Mouse (Mus musculus) liver, embryonic 11.5 days (tissue): ENCODE measurements around the gene Kif26a. TPM values are rescaled to one million over a fixed set of nuclear protein-coding genes. Genes with fewer than 3 reads are reported as not detected.

ENCODE experiments used
- ATAC-seq: fragments of 200-750 bp; cut with Nextera tagmentation; replicated peaks from 2 replicates; pipeline ENCODE4 v1.8.0; 2017; ENCODE audit warnings: moderate number of reproducible peaks, mild to moderate bottlenecking, moderate TSS enrichment, moderate library complexity; ENCODE audit not compliant: low FRiP score
- DNase-seq: peaks from one replicate; pipeline ENCODE4 v3.0.0-alpha.2; 2017; ENCODE audit warnings: low spot score
- H3K27ac ChIP-seq: fragments of 300-500 bp; sonication (generic); 2 replicates; pipeline ENCODE4 v1.5.1; 2014; ENCODE audit warnings: mild to moderate bottlenecking, low read depth, low read length, control low read depth
- H3K27me3 ChIP-seq: fragments of 300-500 bp; sonication (generic); replicated peaks from 2 replicates; pipeline ENCODE4 v1.6.1; 2014; ENCODE audit warnings: low read length, mixed read lengths; ENCODE audit not compliant: control insufficient read depth, insufficient read depth
- H3K36me3 ChIP-seq: fragments of 300-500 bp; sonication (generic); 2 replicates; pipeline ENCODE4 v1.6.1; 2014; ENCODE audit warnings: mild to moderate bottlenecking, low read length, moderate library complexity, mixed read lengths; ENCODE audit not compliant: control insufficient read depth, insufficient read depth
- H3K4me1 ChIP-seq: fragments of 300-500 bp; sonication (generic); replicated peaks from 2 replicates; pipeline ENCODE4 v1.6.1; 2014; ENCODE audit warnings: low read length, mixed read lengths; ENCODE audit not compliant: control insufficient read depth, insufficient read depth
- H3K4me2 ChIP-seq: fragments of 300-500 bp; sonication (generic); 2 replicates; pipeline ENCODE4 v1.6.1; 2014; ENCODE audit warnings: mild to moderate bottlenecking, control low read depth, moderate library complexity
- H3K4me3 ChIP-seq: fragments of 300-500 bp; sonication (generic); 2 replicates; pipeline ENCODE4 v1.5.1; 2014; ENCODE audit warnings: low read depth, low read length, control low read depth
- H3K9ac ChIP-seq: fragments of 300-500 bp; sonication (generic); 2 replicates; pipeline ENCODE4 v1.6.1; 2014; ENCODE audit warnings: low read depth, low read length, control low read depth
- H3K9me3 ChIP-seq: fragments of 300-500 bp; sonication (generic); 2 replicates; pipeline ENCODE4 v1.6.1; 2016; ENCODE audit warnings: low read length, inconsistent platforms, mixed read lengths; ENCODE audit not compliant: control insufficient read depth
- WGBS: fragments of 180-500 bp; shearing (Covaris S2); extraction: QIAGEN DNeasy Blood & Tissue Kit; methylation state at CpG from one replicate; pipeline ENCODE4 v1.1.7; 2014; 5-methylcytosine and 5-hydroxymethylcytosine counted together
- polyA plus RNA-seq: library from polyadenylated mRNA; unstranded; fragments of >200 nt; fragmentation: Nextera tagmentation; extraction: Ambion mirVana; gene quantifications from 2 replicates; pipeline ENCODE4 v1.2.1, GENCODE M21; 2014

Gene Kif26a
- polyA plus RNA-seq, 1 experiment from 2014 or later, result 0.59 TPM

GRCm38 (mm10) chr12:112108696-112109445, 37.1 kb upstream of the Kif26a start:
- Histone ChIP-seq H3K36me3 (no peaks in the 10 kb centered on the region), H3K27me3 (peaks cover 15% of the 10 kb centered on the region; the same call in 1 of the 2 replicates), H3K4me3 (no peak overlapping the region), H3K27ac (no peak overlapping the region), H3K9ac (no peak overlapping the region), H3K9me3 (no peaks in the 10 kb centered on the region), H3K4me1 (0 out of 2 replicates have a peak, but pooled peaks cover 3% of the 10 kb centered on the region), H3K4me2 (no peak overlapping the region)
- ATAC-seq, result no peak
- DNase-seq, result no peak
- WGBS, result 74% methylated on average over 11 of the region's 11 CpGs

- 75% methylated on average over 9 of the region's 9 CpGs for WGBS
- H3K27ac ChIP-seq, result no peak overlapping the region
- no peaks in the 10 kb centered on the region for H3K36me3 ChIP-seq
- H3K4me3 ChIP-seq, result no peak overlapping the region
- DNase-seq, result no peak
- no peaks in the 10 kb centered on the region for H3K9me3 ChIP-seq
- no peak overlapping the region for H3K4me2 ChIP-seq
- no peak overlapping the region for H3K9ac ChIP-seq
- ATAC-seq, result no peak
- H3K27me3 ChIP-seq, result peaks cover 15% of the 10 kb centered on the region; the same call in 1 of the 2 replicates
- 0 out of 2 replicates have a peak, but pooled peaks cover 3% of the 10 kb centered on the region for H3K4me1 ChIP-seq
These were observed 36.3 kb upstream of the Kif26a start for GRCm38 (mm10) chr12:112109701-112110100.

GRCm38 (mm10) chr12:112111323-112111722, 34.7 kb upstream of the Kif26a start:
- peaks cover 14% of the 10 kb centered on the region; the same call in 1 of the 2 replicates for H3K27me3 ChIP-seq
- 0 out of 2 replicates have a peak, but pooled peaks cover 3% of the 10 kb centered on the region for H3K4me1 ChIP-seq

GRCm38 (mm10) chr12:112112235-112112634, 33.8 kb upstream of the Kif26a start:
- no peaks in the 10 kb centered on the region for H3K9me3 ChIP-seq
- ATAC-seq (no peak), DNase-seq (no peak)
- peaks cover 6% of the 10 kb centered on the region; the same call in 1 of the 2 replicates for H3K27me3 ChIP-seq
- no peak overlapping the region for H3K27ac ChIP-seq
- no peaks in the 10 kb centered on the region for H3K36me3 ChIP-seq
- H3K4me3 ChIP-seq, result no peak overlapping the region
- 85% methylated on average over 6 of the region's 6 CpGs for WGBS
- no peak overlapping the region for H3K4me2 ChIP-seq
- H3K9ac ChIP-seq, result no peak overlapping the region
- 0 out of 2 replicates have a peak, but pooled peaks cover 3% of the 10 kb centered on the region for H3K4me1 ChIP-seq

More at GRCm38 (mm10) chr12:112111323-112111722, 34.7 kb upstream of the Kif26a start:
- Histone ChIP-seq H3K27ac (no peak overlapping the region), H3K36me3 (no peaks in the 10 kb centered on the region), H3K4me3 (no peak overlapping the region), H3K4me2 (no peak overlapping the region), H3K9ac (no peak overlapping the region), H3K9me3 (no peaks in the 10 kb centered on the region)
- no peak for ATAC-seq
- WGBS, result 80% methylated on average over 5 of the region's 5 CpGs
- no peak for DNase-seq

- H3K9ac ChIP-seq, result no peak overlapping the region
- WGBS, result 23% methylated on average over 13 of the region's 13 CpGs
- no peaks in the 10 kb centered on the region for H3K36me3 ChIP-seq
- DNase-seq (no peak), ATAC-seq (peak; percentile 48)
- H3K9me3 ChIP-seq, result no peaks in the 10 kb centered on the region
- H3K27ac ChIP-seq, result no peak overlapping the region
- H3K4me3 ChIP-seq, result no peak overlapping the region
- no peaks in the 10 kb centered on the region for H3K27me3 ChIP-seq
- no peak overlapping the region for H3K4me2 ChIP-seq
- 0 out of 2 replicates have a peak, but pooled peaks cover 3% of the 10 kb centered on the region for H3K4me1 ChIP-seq
These were observed 33.2 kb upstream of the Kif26a start for GRCm38 (mm10) chr12:112112686-112113396.

GRCm38 (mm10) chr12:112113710-112114109, 32.3 kb upstream of the Kif26a start:
- 14% methylated on average over 7 of the region's 7 CpGs for WGBS
- H3K4me1 ChIP-seq, result 0 out of 2 replicates have a peak, but pooled peaks cover 3% of the 10 kb centered on the region
- H3K27me3 ChIP-seq, result no peaks in the 10 kb centered on the region
- ATAC-seq (0 out of 2 replicates have a peak, but pooled peaks have one; percentile 34), DNase-seq (peak; percentile 68)
- no peak overlapping the region for H3K4me2 ChIP-seq
- H3K4me3 ChIP-seq, result no peak overlapping the region
- H3K27ac ChIP-seq, result no peak overlapping the region
- H3K9me3 ChIP-seq, result no peaks in the 10 kb centered on the region
- H3K9ac ChIP-seq, result no peak overlapping the region
- no peaks in the 10 kb centered on the region for H3K36me3 ChIP-seq

GRCm38 (mm10) chr12:112117006-112117405, 29.0 kb upstream of the Kif26a start:
- 59% methylated on average over 5 of the region's 5 CpGs for WGBS
- Histone ChIP-seq H3K4me3 (no peak overlapping the region), H3K27ac (no peak overlapping the region), H3K4me1 (0 out of 2 replicates have a peak, but pooled peaks cover 3% of the 10 kb centered on the region), H3K36me3 (no peaks in the 10 kb centered on the region), H3K27me3 (no peaks in the 10 kb centered on the region), H3K4me2 (no peak overlapping the region), H3K9me3 (no peaks in the 10 kb centered on the region), H3K9ac (no peak overlapping the region)
- DNase-seq (no peak), ATAC-seq (no peak)

GRCm38 (mm10) chr12:112117649-112118048, 28.4 kb upstream of the Kif26a start:
- Histone ChIP-seq H3K4me1 (0 out of 2 replicates have a peak, but pooled peaks cover 3% of the 10 kb centered on the region), H3K9ac (no peak overlapping the region), H3K36me3 (no peaks in the 10 kb centered on the region), H3K9me3 (no peaks in the 10 kb centered on the region), H3K4me3 (no peak overlapping the region), H3K27ac (no peak overlapping the region), H3K27me3 (no peaks in the 10 kb centered on the region), H3K4me2 (no peak overlapping the region)
- WGBS, result 75% methylated on average over 7 of the region's 7 CpGs
- DNase-seq (no peak), ATAC-seq (no peak)
